In genomic region chr14:64595891-64596290, GRCm38 (mm10) we compare ENCODE assay signal across 15 mouse cellular contexts.
DNase-seq lines count a peak whose midpoint lies in the region; ATAC-seq and TF ChIP-seq lines count a peak whose summit lies in the region.
"Had no signal": no experiment of that assay in that cellular context is flagged by ENCODE, and none has a peak within 500 bp of the region (broad histone marks: within the 10 kb centered on the region; RNA-seq: fewer than 3 reads in every experiment).

No protein-coding gene starts in this region.

- DNase-seq in forebrain, embryonic 10.5 days (ENCODE audit: extremely low spot score, low spot score), result no peak
- DNase-seq in cerebellum, postnatal 14 days, result peak; percentile 60 to 63
- DNase-seq in adrenal gland, postnatal 14 days, result no peak
- DNase-seq in urinary bladder, postnatal 10 days (ENCODE audit: low spot score), result no peak
- DNase-seq: gastrocnemius, postnatal 25 days; layer of hippocampus, adult 9-11 months; lung, adult 18-20 months; thymus, postnatal 36 days had no signal

- no peak overlapping the region for H3K4me3 ChIP-seq in forebrain, embryonic 13.5 days
- H3K4me3 ChIP-seq in forebrain, embryonic 10.5 days, result no peak overlapping the region
- peak overlapping the region; percentile 86 for H3K4me3 ChIP-seq in E14TG2a.4 (replicated peaks; ENCODE audit: low read length)
- H3K4me3 ChIP-seq in hindbrain, embryonic 16.5 days (ENCODE audit: low read length), result no peak overlapping the region
- H3K4me3 ChIP-seq: heart, embryonic 13.5 days; kidney, embryonic 15.5 days; stomach, embryonic 15.5 days had no signal

- peaks cover 65% of the 10 kb centered on the region for H3K4me1 ChIP-seq in forebrain, embryonic 13.5 days
- peaks cover 65% of the 10 kb centered on the region for H3K4me1 ChIP-seq in forebrain, embryonic 10.5 days
- peaks cover 91% of the 10 kb centered on the region for H3K4me1 ChIP-seq in E14TG2a.4 (replicated peaks; ENCODE audit: low read depth, low read length)
- H3K4me1 ChIP-seq in hindbrain, embryonic 16.5 days (ENCODE audit: control insufficient read depth, insufficient read depth, low read depth, low read length), result peaks cover 27% of the 10 kb centered on the region
- H3K4me1 ChIP-seq: stomach, embryonic 15.5 days had no signal

- peaks cover 6% of the 10 kb centered on the region; the same call in 1 of the 2 replicates for H3K27me3 ChIP-seq in forebrain, embryonic 13.5 days
- H3K27me3 ChIP-seq in forebrain, embryonic 10.5 days (ENCODE audit: poor library complexity, severe bottlenecking), result peaks cover 98% of the 10 kb centered on the region
- H3K27me3 ChIP-seq in E14TG2a.4 (ENCODE audit: insufficient read depth, low read length), result no peaks in the 10 kb centered on the region
- H3K27me3 ChIP-seq in hindbrain, embryonic 16.5 days (replicated peaks; ENCODE audit: control insufficient read depth, insufficient read depth, low read length), result no peaks in the 10 kb centered on the region

- H3K9me3 ChIP-seq in forebrain, embryonic 13.5 days (replicated peaks), result no peaks in the 10 kb centered on the region
- H3K9me3 ChIP-seq in forebrain, embryonic 10.5 days, result no peaks in the 10 kb centered on the region
- H3K9me3 ChIP-seq in E14TG2a.4 (ENCODE audit: low read length), result peaks cover 4% of the 10 kb centered on the region; the same call in 1 of the 2 replicates
- H3K9me3 ChIP-seq in hindbrain, embryonic 16.5 days (ENCODE audit: control insufficient read depth, low read length), result no peaks in the 10 kb centered on the region
- H3K9me3 ChIP-seq: heart, embryonic 13.5 days; kidney, embryonic 15.5 days; stomach, embryonic 15.5 days had no signal

- peak overlapping the region; percentile 100 for H3K27ac ChIP-seq in forebrain, embryonic 13.5 days
- no peak overlapping the region for H3K27ac ChIP-seq in forebrain, embryonic 10.5 days
- peak overlapping the region; percentile 100 for H3K27ac ChIP-seq in hindbrain, embryonic 16.5 days (ENCODE audit: low read depth, low read length)
- H3K27ac ChIP-seq: heart, embryonic 13.5 days; kidney, embryonic 15.5 days; stomach, embryonic 15.5 days had no signal

- H3K4me2 ChIP-seq in forebrain, embryonic 13.5 days, result no peak overlapping the region; the same call in 1 of the 2 replicates
- no peak overlapping the region; the same call in 1 of the 2 replicates for H3K4me2 ChIP-seq in hindbrain, embryonic 16.5 days (ENCODE audit: low read length)
- H3K4me2 ChIP-seq: heart, embryonic 13.5 days; kidney, embryonic 15.5 days; stomach, embryonic 15.5 days had no signal

- no peak for TF ChIP-seq CTCF in E14TG2a.4 (conservative IDR thresholded peaks at IDR 0.05; ENCODE audit: low read length)

- no peak overlapping the region for H3K9ac ChIP-seq in forebrain, embryonic 13.5 days
- H3K9ac ChIP-seq in hindbrain, embryonic 16.5 days (ENCODE audit: low read depth, low read length), result no peak overlapping the region; the same call in 1 of the 2 replicates
- H3K9ac ChIP-seq: heart, embryonic 13.5 days; kidney, embryonic 15.5 days; stomach, embryonic 15.5 days had no signal

- peaks cover 9% of the 10 kb centered on the region for H3K36me3 ChIP-seq in forebrain, embryonic 13.5 days (ENCODE audit: poor library complexity, severe bottlenecking)
- no peaks in the 10 kb centered on the region for H3K36me3 ChIP-seq in forebrain, embryonic 10.5 days (replicated peaks)
- H3K36me3 ChIP-seq in E14TG2a.4 (ENCODE audit: insufficient read depth, low read length), result peaks cover 23% of the 10 kb centered on the region
- no peaks in the 10 kb centered on the region for H3K36me3 ChIP-seq in hindbrain, embryonic 16.5 days (ENCODE audit: control insufficient read depth, insufficient read depth, low read length)
- H3K36me3 ChIP-seq: heart, embryonic 13.5 days; kidney, embryonic 15.5 days; stomach, embryonic 15.5 days had no signal

- no peak for ATAC-seq in forebrain, embryonic 13.5 days
- no peak for ATAC-seq in hindbrain, embryonic 16.5 days
- no peak for ATAC-seq in frontal cortex, adult (ENCODE audit: low TSS enrichment)

- 57% methylated on average over 4 of the region's 4 CpGs for WGBS in forebrain, embryonic 13.5 days
- WGBS in forebrain, embryonic 10.5 days, result 80% methylated on average over 4 of the region's 4 CpGs
- WGBS in hindbrain, embryonic 16.5 days, result 59% methylated on average over 4 of the region's 4 CpGs

Comparison
In these comparisons a context has a peak if more than half of its experiments do, and no peak if none do; other contexts are left out.
1. DNase-seq: peak in cerebellum, postnatal 14 days (2 of 2); none in forebrain, embryonic 10.5 days (single experiment), adrenal gland, postnatal 14 days (single experiment) and urinary bladder, postnatal 10 days (single experiment).